Mouse (Mus musculus) urinary bladder, adult 2 months (tissue): ENCODE results near the gene Ccdc159. TPM values are rescaled to one million over a fixed set of nuclear protein-coding genes. Genes with fewer than 3 reads are reported as not detected.

ENCODE experiments used
- DNase-seq: peaks from one replicate; pipeline ENCODE4 v3.0.0; 2022; ENCODE audit warnings: low spot score
- polyA plus RNA-seq: library from polyadenylated mRNA; depleted of rRNA; stranded (reverse); fragments of >200 nt; gene quantifications from 2 replicates; pipeline ENCODE4 v1.2.3, GENCODE M21; 2012

Ccdc159 gene
- polyA plus RNA-seq, 1 experiment: 9.4 TPM

- DNase-seq: no peak
These were observed 6.8 kb downstream of the Ccdc159 start for GRCm38 (mm10) chr9:21934021-21934420.

- DNase-seq: no peak
These were observed 8.3 kb downstream of the Ccdc159 start for GRCm38 (mm10) chr9:21935466-21936131.

- DNase-seq: peak; percentile 78
These were observed 9.7 kb downstream of the Ccdc159 start, which contains the start of gene Plppr2 for GRCm38 (mm10) chr9:21936692-21937570. Gene Plppr2 (plus strand): TSS chr9:21937033.

- DNase-seq: no peak
These were observed 10.5 kb downstream of the Ccdc159 start for GRCm38 (mm10) chr9:21937711-21938175.

GRCm38 (mm10) chr9:21938234-21938855, 11.1 kb downstream of the Ccdc159 start:
- no peak for DNase-seq

- no peak for DNase-seq
These were observed 15.8 kb downstream of the Ccdc159 start for GRCm38 (mm10) chr9:21943046-21943445.

GRCm38 (mm10) chr9:21943638-21944037, 16.4 kb downstream of the Ccdc159 start:
- DNase-seq: no peak

- no peak for DNase-seq
These were observed 17.0 kb downstream of the Ccdc159 start for GRCm38 (mm10) chr9:21944267-21944666.

GRCm38 (mm10) chr9:21947540-21948130, 20.4 kb downstream of the Ccdc159 start:
- no peak for DNase-seq

- DNase-seq: no peak
These were observed 20.9 kb downstream of the Ccdc159 start for GRCm38 (mm10) chr9:21948146-21948545.

GRCm38 (mm10) chr9:21948790-21949189, 21.5 kb downstream of the Ccdc159 start:
- DNase-seq: no peak

- no peak for DNase-seq
These were observed 23.1 kb downstream of the Ccdc159 start for GRCm38 (mm10) chr9:21950322-21950721.

- DNase-seq: no peak
These were observed 24.7 kb downstream of the Ccdc159 start for GRCm38 (mm10) chr9:21951977-21952376.

GRCm38 (mm10) chr9:21953600-21953999, 26.3 kb downstream of the Ccdc159 start:
- no peak for DNase-seq

- no peak for DNase-seq
These were observed 27.4 kb downstream of the Ccdc159 start for GRCm38 (mm10) chr9:21954635-21955034.

- no peak for DNase-seq
These were observed 27.9 kb downstream of the Ccdc159 start for GRCm38 (mm10) chr9:21955225-21955569.

- peak; percentile 98 for DNase-seq
These were observed 28.5 kb downstream of the Ccdc159 start, which contains the start of gene Swsap1 for GRCm38 (mm10) chr9:21955570-21956281. Gene Swsap1 (plus strand): TSS chr9:21955755.

- no peak for DNase-seq
These were observed 31.1 kb downstream of the Ccdc159 start for GRCm38 (mm10) chr9:21958372-21958771.

GRCm38 (mm10) chr9:21959244-21959643, 32.0 kb downstream of the Ccdc159 start:
- no peak for DNase-seq

GRCm38 (mm10) chr9:21960135-21960534, 32.9 kb downstream of the Ccdc159 start:
- no peak for DNase-seq

GRCm38 (mm10) chr9:21960558-21961208, 33.4 kb downstream of the Ccdc159 start:
- no peak for DNase-seq
